Mouse (Mus musculus) G1E (cell line): ENCODE measurements at regions not wholly inside any gene's neighbourhood (a gene's known extent, or its start where the extent isn't known, plus 50 kb on each side); places are given as distances from the start of the nearest gene placed in this dataset.

Experiments
- CTCF ChIP-seq: IDR thresholded peaks from 2 replicates; pipeline ENCODE4 v1.5.1; 2012; ENCODE audit warnings: low read depth, low read length, inconsistent platforms, mixed read lengths
- GATA1 ChIP-seq: IDR thresholded peaks from 2 replicates; pipeline ENCODE4 v1.6.1; 2012; ENCODE audit warnings: borderline replicate concordance, low read length, inconsistent platforms, mixed read lengths
- POLR2AphosphoS5 ChIP-seq: IDR thresholded peaks from 2 replicates; pipeline ENCODE4 v1.6.1; 2012; ENCODE audit warnings: low read depth, low read length, inconsistent platforms; ENCODE audit not compliant: insufficient replicate concordance
- TAL1 ChIP-seq: conservative IDR thresholded peaks from 2 replicates; pipeline ENCODE4 v1.6.1; 2012; ENCODE audit warnings: low read depth, low read length, inconsistent platforms, mixed read lengths

DNA sequence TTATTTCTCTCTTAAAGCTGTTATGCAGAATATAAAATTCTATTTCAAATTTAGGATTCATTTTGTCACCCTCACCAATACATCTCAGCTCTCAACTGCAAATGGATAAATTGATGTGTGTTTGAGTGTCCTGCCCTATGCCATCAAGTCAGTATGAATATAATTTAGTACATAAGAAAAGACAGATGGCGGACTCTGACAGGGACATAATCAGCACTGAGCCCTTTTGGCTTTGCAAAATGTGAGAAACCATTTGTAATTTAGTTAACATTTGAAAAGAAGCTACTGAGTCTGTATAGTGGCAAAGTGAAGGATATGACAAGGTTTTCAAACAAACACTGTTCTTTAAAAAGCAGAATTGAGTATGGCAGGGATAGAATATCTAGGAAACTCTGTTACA, 638.1 kb downstream of the Ncam2 start:
- TF ChIP-seq CTCF (no peak), TAL1 (no peak), GATA1 (no peak), POLR2AphosphoS5 (no peak)
